Mouse (Mus musculus) thymus, postnatal 25 days (tissue): ENCODE measurements around the gene Micall2.
"Not testable (repeated sequence)": the region's sequence is repeated elsewhere in the genome, so short reads cannot be mapped to it uniquely, and the experiment has no call there.

Source experiments
- DNase-seq: peaks from one replicate; pipeline ENCODE4 v3.0.0; 2022

Gene Micall2

DNA sequence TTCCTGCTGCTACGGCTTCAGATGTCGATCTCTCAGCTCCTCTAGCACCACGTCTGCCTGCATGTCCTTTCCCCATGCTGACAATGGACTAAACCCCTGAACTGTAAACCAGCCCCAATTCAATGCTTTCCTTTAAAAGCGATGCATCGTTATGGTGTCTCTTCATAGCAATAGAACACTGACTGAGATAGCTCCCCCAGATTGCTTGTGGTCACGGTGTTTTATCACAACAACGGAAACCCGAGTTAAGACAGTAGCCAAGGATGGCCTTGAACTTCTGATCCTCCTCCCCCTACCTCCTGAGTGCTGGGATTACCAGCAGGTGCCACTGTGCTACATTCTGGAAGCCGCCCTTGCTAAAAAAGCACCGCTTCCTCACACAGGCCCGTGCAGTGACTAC, 8.9 kb downstream of the Micall2 start:
- no peak for DNase-seq

DNA sequence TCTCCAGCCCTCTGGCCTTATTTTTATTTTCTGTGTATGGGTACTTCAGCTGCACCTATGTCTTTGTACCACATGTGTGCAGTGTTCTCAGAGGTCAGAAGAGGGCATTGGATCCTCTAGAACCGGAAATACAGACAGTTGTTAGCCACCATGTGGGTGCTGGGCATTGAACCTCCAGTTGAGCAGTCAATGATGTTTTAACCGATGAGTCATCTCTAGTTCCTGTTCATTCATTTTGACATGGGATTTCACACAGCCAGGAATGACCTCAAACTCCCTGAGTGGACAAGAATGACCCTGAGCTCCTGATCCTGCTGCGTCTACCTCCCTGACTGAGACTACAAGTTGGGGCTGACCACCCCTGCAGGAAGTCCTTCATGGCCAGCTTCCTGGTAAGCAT, 9.9 kb downstream of the Micall2 start:
- DNase-seq = no peak

DNA sequence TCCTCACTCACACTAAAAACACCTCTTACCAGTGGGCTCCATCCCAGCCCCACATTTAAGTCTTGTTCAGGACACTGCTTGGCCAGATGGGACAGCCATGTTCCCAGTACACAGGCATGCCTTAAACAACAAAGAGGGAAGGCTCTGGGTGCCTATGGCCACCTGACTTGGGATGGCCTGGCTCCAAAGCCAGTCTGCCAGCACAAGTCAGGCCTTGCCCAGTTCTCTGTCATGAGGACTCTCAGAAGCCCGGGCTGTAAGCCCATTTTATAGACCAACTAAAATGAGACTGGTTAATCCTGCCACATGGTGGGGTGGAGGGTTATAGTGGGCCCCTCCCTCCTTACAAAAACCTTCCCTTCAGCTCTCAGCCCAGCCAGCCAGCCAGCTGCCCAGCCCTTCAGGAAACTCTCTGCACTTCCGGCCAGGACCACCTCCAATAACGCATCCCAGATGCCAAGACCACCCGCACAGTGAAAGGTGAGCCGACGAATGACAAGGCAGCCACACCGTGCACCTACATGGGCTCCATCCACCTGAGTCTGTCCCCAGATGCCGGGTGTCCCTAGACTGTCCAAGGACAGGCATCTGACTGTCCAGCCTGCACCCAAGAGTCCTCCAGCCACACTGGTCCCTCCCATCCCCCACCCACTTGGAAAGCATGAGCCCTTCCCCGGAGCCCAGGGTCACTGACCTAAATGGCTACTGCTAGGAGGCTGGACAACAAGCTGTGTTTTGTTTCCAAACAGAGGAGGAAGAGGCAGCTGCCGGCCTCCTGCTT, 11.6 kb downstream of the Micall2 start:
- no peak for DNase-seq

GRCm38 (mm10) chr5:139723113-139723512, 13.0 kb downstream of the Micall2 start:
- no peak for DNase-seq

- DNase-seq = no peak
Measured at GRCm38 (mm10) chr5:139722709-139723108, 13.4 kb downstream of the Micall2 start.

DNA sequence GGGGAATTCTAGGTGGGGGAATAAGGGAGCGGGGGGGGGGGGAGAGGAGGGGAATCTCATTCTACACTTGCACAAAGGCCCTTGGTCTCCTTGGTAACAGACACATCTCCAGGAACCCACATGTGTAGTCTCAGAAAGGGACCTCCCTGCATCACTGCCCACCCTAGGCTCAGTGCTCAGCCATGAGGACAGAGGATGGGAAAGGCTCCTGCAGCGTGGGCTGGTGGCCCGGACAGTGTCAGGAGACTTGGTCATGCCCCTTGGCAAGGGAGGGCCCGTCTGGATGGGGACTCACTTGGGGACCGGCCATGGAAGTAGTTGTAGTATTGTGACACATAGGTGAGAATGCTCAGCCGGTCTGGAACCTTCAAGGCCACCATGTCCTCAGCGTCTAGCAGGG, 17.2 kb downstream of the Micall2 start:
- DNase-seq = no peak

DNA sequence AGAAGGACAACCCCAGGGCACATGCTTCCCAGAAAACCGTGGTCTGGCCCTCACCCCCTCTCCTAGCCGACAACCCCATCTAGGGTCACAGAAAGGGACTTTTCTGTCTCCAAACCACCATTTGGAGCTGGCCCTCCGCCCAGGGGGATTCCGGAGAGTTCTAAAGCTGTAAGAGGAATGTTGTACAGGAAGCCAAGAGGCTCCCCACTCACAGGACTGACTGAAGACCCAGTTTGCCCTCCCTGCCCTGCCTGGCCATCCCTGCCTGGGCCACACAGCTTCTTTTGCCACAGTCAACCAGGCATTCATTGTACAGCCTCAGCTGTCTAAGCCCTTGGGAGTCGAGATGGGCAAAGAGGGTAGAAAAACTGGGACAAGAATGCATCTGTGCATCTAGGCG, 17.6 kb downstream of the Micall2 start:
- DNase-seq = no peak

DNA sequence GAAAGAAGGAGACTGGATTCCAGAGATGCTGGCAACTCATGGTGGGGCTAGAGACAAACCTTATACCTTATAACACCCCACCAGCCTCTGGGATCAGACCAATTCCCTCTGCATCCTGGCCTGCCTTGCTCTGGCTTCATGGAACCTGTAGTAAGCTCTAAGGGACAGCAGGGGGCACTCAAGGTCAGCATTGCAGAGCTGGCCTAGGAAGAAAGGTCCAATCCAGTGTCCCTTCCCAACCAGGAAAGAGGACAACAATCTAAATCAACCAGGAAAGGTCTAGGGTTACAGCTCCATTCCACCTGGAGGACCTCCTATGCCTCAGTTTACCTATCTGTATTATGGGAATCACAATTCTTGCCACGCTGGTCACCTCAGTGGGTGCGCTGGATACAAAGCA, 18.4 kb downstream of the Micall2 start:
- DNase-seq = peak; percentile 32

DNA sequence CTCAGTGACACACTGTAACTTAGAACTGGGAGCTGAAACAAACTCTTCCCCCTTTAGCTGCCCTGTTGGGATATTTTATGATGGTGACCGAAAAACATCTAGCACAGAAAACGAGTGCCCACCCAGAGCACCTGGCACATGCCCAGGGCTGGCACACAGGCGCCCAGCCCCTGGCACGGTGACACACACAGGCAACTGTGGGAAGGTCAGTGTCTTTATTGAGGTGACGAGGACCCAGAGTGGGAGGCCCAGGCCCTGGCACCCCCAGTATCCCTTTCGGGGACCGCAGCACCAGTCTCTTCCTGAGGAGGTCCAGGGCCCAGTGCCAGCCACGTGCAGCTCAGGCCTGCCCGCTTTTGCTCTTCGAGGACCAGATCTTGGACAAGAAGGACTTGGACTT, 29.6 kb downstream of the Micall2 start:
- DNase-seq = no peak

- DNase-seq = peak; percentile 64
Measured at GRCm38 (mm10) chr5:139702905-139703304, 33.2 kb downstream of the Micall2 start.

GRCm38 (mm10) chr5:139702236-139702635, 33.9 kb downstream of the Micall2 start:
- no peak for DNase-seq

GRCm38 (mm10) chr5:139696954-139697353, 39.2 kb downstream of the Micall2 start:
- no peak for DNase-seq

GRCm38 (mm10) chr5:139695876-139696275, 40.3 kb downstream of the Micall2 start:
- not testable (repeated sequence) for DNase-seq

- no peak for DNase-seq
Measured at GRCm38 (mm10) chr5:139694989-139695571, 41.1 kb downstream of the Micall2 start.

GRCm38 (mm10) chr5:139694292-139694988, 41.7 kb downstream of the Micall2 start:
- no peak for DNase-seq

- DNase-seq = no peak
Measured at GRCm38 (mm10) chr5:139690791-139691190, 45.3 kb downstream of the Micall2 start.

DNA sequence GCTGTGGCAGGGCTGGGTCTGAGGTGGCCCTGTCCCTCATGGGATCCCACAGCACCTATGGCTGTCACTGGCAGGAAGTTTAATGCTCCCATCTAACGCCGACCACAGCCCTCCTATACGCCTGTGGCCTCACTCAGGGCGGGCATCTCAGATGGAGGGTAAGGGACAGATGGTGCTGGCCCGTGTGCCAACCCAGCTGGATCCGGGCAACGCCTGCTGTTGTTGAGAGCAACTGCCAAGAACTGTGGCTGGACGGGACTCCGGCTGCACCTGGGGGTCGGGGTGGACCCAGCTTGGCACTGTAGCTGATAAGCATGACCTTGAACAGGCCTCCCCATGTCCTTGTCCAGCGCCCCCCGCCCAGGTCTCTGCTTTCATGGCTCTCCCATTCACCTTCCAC, 47.8 kb downstream of the Micall2 start:
- no peak for DNase-seq

GRCm38 (mm10) chr5:139687646-139688045, 48.5 kb downstream of the Micall2 start:
- peak; percentile 44 for DNase-seq

DNA sequence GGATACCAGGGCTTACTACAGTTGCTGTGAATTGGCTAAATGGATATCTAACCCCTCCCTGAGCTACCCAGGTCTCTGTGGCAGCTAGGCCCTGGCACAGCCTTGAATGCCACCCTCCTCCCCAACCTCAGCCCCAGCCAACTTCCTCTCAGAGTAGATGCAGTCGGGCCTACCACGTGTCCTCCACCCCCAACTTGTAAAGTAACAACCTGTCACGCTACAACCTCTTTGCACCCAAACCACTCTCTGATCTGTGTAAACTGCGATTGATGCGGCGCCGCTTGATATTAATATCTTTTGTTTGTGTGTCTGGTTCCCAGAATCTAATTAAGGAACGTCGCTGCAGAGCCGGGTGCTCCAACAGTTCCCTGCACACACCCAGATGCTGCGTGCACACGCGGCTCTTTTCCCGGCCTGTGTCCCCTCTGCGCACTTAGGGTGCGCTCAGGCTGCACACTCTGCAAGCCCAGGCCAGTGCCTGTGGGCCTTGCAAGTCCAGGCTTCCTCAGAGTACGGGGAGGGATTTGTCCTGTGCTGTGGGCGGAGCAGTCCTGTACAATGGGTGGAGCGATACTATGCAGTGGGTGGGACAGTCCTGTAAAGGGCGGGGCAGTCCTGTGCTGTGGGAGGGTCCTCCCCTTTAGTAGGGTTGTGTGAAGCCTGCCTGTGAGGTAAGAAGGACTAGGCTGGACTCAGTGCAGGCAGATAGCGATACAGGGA, 49.4 kb downstream of the Micall2 start:
- peak; percentile 12 for DNase-seq

- no peak for DNase-seq
Measured at GRCm38 (mm10) chr5:139683228-139683627, 52.9 kb downstream of the Micall2 start.

DNA sequence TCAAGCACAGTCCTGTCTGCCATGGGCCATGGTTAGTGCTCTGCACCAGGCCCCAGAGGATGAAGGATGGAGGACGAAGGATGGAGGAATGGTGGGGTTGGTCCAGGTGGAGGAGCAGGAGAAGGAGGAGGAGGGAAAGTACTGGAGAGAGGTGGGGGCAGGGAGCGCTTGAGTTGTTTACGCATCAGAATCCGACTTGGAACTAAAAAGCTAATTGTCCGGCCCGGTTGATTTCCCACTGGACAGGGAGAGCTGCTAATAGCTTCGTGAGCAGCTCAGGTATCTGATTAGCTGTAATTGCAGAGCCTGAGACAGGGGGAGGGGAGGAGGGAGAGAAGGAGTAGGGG, 53.5 kb downstream of the Micall2 start:
- no peak for DNase-seq

DNA sequence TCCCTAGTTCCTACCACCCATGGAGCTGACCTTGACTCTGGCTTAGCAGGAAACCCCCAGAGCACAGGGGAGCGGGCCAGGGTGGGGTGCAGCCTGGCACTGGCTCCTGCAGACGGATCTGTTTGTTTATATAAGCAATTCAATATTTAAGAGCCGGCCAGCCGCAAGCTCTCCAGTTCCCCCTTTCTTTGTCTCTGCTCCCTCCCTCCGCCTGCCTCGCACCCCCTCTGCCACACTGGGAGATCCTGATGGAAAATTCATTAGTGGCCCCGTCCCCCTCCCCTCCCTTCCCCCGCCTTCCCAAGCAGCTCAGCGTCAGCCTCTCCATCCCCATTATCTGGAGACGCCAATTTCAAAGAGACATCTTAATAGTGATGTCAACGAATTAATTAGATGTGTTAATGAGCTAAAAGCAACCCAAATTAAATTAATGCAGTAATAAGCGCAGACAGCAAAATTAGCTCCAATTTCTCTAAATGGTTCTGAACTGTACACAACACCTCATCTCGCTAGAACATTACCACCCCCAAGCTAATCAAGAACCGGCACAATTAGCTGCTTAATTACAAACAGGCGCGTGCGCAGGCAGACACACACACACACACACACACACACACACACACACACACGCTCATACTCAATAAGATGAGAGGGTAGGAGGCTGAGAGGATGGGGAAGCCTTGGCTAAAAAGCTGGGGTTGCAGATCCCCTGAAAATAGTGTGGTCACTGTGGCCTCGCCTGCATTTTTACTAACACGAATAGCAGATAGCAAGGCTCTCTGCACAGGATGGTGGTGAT, 54.1 kb downstream of the Micall2 start:
- no peak for DNase-seq

GRCm38 (mm10) chr5:139675707-139675967, 60.5 kb downstream of the Micall2 start:
- no peak for DNase-seq
